Mouse (Mus musculus) cerebral cortex, adult 2 months (tissue): ENCODE measurements around the gene Hspa12a.

ENCODE experiments used
- WGBS: fragments of 180-500 bp; shearing (Covaris S2); methylation state at CpG from one replicate; pipeline ENCODE4 v1.1.7; 2018; 5-methylcytosine and 5-hydroxymethylcytosine counted together

The Hspa12a gene

GRCm38 (mm10) chr19:58860255-58861173 lies 82.9 kb downstream of the Hspa12a start:
- 1% methylated on average over 43 of the region's 46 CpGs for WGBS

GRCm38 (mm10) chr19:58859831-58860254 lies 83.6 kb downstream of the Hspa12a start:
- WGBS: 7% methylated on average over 14 of the region's 14 CpGs

- WGBS: 14% methylated on average over 6 of the region's 6 CpGs
Measured at GRCm38 (mm10) chr19:58859357-58859756, 84.1 kb downstream of the Hspa12a start.

GRCm38 (mm10) chr19:58856129-58856855 lies 87.2 kb downstream of the Hspa12a start:
- 40% methylated on average over 9 of the region's 9 CpGs for WGBS

- WGBS: 75% methylated on average over 3 of the region's 3 CpGs
Measured at GRCm38 (mm10) chr19:58854899-58855298, 88.6 kb downstream of the Hspa12a start.

GRCm38 (mm10) chr19:58853036-58853735 lies 90.3 kb downstream of the Hspa12a start:
- WGBS: 75% methylated on average over 10 of the region's 10 CpGs

- 57% methylated on average over 7 of the region's 7 CpGs for WGBS
Measured at GRCm38 (mm10) chr19:58850719-58851466, 92.6 kb downstream of the Hspa12a start.

- WGBS: 76% methylated on average over 13 of the region's 13 CpGs
Measured at GRCm38 (mm10) chr19:58849333-58850131, 93.9 kb downstream of the Hspa12a start.

GRCm38 (mm10) chr19:58843606-58844005 lies 99.8 kb downstream of the Hspa12a start:
- WGBS: 60% methylated on average over 3 of the region's 3 CpGs

- WGBS: 68% methylated on average over 5 of the region's 5 CpGs
Measured at GRCm38 (mm10) chr19:58840721-58841271, 102.7 kb downstream of the Hspa12a start.

- WGBS: 66% methylated on average over 4 of the region's 4 CpGs
Measured at GRCm38 (mm10) chr19:58839806-58840205, 103.6 kb downstream of the Hspa12a start.

- WGBS: 77% methylated on average over 3 of the region's 3 CpGs
Measured at GRCm38 (mm10) chr19:58839345-58839744, 104.1 kb downstream of the Hspa12a start.

- 48% methylated on average over 9 of the region's 9 CpGs for WGBS
Measured at GRCm38 (mm10) chr19:58838706-58839105, 104.7 kb downstream of the Hspa12a start.

- 71% methylated on average over 13 of the region's 13 CpGs for WGBS
Measured at GRCm38 (mm10) chr19:58833639-58834180, 109.7 kb downstream of the Hspa12a start.

GRCm38 (mm10) chr19:58832988-58833387 lies 110.5 kb downstream of the Hspa12a start:
- WGBS: 58% methylated on average over 2 of the region's 2 CpGs

GRCm38 (mm10) chr19:58831280-58831922 lies 112.1 kb downstream of the Hspa12a start:
- 68% methylated on average over 9 of the region's 9 CpGs for WGBS

GRCm38 (mm10) chr19:58830182-58830581 lies 113.3 kb downstream of the Hspa12a start:
- 41% methylated on average over 7 of the region's 7 CpGs for WGBS

GRCm38 (mm10) chr19:58829575-58829974 lies 113.9 kb downstream of the Hspa12a start:
- 26% methylated on average over 5 of the region's 5 CpGs for WGBS

GRCm38 (mm10) chr19:58827656-58828055 lies 115.8 kb downstream of the Hspa12a start:
- 66% methylated on average over 7 of the region's 7 CpGs for WGBS
